Mouse (Mus musculus): ENCODE results near the gene Upk3b.

GRCm38 (mm10) chr5:135994725-135995687 lies 43.3 kb upstream of the Upk3b start, which contains the start of gene Dtx2:
- TF ChIP-seq POLR2A (IDR thresholded peaks at IDR 0.05; ENCODE audit: low read depth, low read length) (peak; percentile 88), CTCF (IDR thresholded peaks at IDR 0.05; ENCODE audit: extremely low read depth, insufficient read depth, insufficient read length, insufficient replicate concordance) (no peak)
